Mouse (Mus musculus): ENCODE measurements around the gene Rrh. TPM values are rescaled to one million over a fixed set of nuclear protein-coding genes. Genes with fewer than 3 reads are reported as not detected.

Gene Rrh
- not detected for total RNA-seq (2021)
- long read RNA-seq, experiment 1: 0 reads
- long read RNA-seq, experiment 2: 0 reads

GRCm38 (mm10) chr3:129822206-129822775 is at the start of gene Rrh:
TSS of gene Rrh (minus strand) at chr3:129822587.
- DNase-seq (ENCODE audit: low spot score): no peak

DNA sequence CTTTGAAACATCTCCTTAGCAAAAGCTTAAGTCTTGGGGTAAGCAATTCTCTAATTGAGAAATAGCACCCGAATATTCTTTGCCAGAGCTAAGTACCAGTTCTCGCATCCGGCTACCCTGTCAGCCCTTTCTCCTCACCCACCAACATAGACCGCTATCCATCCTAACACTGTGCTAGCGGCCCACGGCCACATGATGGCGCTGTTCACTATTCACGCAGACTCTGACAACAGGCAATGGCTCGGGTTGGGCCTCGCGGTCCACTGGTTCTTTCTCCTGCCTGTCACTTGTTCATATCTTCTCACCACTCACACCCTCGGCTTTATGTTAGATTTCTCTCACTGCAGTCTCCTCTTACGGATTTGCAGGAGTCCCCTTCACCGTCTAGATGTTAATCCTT is 41.3 kb upstream of the Rrh start:
- DNase-seq (ENCODE audit: low spot score): peak; percentile 36

GRCm38 (mm10) chr3:129862592-129862991 is 40.2 kb upstream of the Rrh start:
- DNase-seq (ENCODE audit: low spot score): no peak

DNA sequence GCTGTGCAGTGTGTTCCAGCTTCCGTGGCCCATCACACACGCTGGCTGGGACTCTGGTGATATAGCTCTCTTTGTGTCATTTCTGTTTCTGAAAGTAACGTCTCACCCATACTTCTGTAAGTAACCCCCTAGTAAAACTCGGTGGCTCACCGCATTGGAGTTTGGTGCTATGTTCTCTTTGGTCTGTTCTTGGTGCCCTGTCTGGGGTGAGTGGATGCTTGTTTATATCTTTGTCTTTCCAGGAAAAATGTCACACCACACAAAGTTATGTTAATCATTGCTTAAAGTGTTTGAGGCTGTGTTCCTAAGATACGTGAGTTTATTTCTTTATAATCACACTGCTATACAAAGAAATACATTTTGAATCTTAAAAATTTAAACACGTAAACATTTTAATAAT is 24.5 kb upstream of the Rrh start:
- DNase-seq (ENCODE audit: low spot score): no peak

- no peak for DNase-seq (ENCODE audit: low spot score)
These were observed 23.5 kb upstream of the Rrh start for GRCm38 (mm10) chr3:129845868-129846267.

DNA sequence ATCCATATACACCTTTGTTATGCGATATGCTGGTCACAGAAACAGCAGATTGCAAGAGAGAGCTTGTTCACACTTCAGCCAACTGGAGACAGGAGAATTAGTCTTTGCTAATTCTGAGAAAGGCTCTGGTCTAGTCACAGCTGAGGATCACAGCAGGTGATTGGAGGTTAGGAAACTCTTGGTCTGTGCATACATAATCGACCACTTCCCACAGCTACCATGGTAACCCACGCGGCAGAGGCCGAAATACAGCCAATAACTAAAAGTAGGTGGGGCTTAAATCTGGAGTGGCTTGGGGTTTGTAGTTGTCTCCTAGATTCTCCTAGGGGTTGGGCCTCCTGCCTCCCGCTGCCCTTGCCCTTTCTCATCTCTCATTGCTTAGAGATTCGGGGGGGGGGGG is 15.6 kb upstream of the Rrh start:
- DNase-seq (ENCODE audit: low spot score): no peak

GRCm38 (mm10) chr3:129836965-129837364 is 14.6 kb upstream of the Rrh start:
- DNase-seq (ENCODE audit: low spot score): no peak

DNA sequence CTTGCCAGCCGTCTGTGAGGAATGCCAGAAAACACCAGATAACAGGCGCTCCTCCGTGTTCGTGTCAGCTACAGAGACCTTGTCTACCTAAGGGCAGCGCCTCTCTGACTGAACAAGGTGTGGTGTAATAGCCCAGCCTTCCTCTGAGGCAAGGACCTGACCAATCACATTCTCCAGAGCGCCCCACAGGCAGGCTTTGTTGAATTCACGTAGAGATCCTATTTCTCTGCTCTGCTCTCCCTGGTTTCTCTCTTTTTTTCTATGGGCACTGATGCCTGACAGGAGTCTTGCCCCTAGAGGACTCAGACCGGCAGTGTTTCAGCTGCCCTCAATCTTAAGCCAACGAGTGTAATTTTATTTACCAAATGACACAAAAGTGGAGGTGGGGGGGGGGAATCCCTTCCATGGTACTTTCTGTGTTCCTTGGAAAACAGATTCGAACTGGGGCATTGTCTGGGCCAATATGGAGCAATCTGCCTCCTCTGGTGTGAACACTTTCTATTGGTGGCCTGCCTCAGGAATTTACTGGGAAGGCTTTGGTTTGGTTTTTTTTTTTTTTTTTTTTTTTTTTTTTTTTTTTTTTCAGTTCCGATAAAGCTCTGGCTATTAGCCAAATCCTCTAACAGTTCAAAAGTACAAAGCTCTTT is 13.8 kb upstream of the Rrh start:
- DNase-seq (ENCODE audit: low spot score): no peak

DNA sequence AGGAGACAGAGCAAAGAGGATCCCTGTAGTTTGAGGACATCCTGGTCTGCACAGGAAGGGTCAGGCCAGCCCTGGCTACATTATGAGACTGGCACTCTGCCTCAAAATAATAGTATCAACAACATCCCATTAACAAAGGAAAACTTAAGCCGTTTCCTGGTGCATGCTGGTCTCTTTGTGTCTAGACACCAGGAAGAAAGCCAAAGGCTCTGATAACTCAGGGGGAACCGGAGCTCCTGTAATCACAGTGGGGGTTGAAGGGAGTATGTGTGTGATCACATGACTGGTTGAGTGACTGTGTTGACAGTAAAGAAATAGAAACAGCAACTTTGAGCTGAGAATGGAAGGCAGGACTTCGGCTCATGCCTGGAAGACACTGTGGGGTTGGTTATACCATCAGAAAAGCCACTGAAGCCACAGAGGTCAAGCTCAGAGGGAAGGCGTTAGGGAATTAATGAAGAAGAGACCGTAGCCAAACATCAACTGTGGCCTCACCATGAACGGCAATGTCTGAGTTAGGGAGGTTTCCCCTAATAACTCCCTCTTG is 13.1 kb upstream of the Rrh start, which contains the start of gene Cfi:
TSS of gene Cfi (plus strand) at position 497 of the 547 bp plus-strand sequence.
- DNase-seq (ENCODE audit: low spot score): no peak

DNA sequence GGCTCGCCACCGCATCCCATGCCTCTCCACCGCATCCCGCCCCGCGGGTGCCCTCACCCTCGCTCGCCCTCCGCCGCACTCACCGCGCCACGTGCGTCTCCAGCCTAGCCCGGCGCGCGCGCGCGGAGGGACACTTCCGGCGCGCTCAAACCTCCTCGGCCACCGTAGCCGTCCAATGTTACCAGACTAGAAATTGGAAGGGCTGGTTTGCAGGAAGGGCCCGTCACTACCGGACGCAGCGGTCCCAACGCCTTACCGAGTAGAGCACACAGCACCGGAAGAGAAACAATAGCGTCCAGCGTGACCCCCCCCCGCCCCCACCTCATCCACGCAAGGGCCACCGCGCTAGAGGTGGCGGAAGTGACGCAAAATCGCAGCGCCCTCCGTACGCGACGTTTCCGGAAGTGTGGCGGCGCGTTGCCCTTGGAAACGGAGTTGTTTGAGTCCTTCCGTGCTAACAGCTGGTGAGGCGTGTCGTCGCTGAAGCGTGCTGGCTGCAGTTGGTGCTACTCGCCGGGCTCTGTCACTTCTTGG is 8.7 kb upstream of the Rrh start, which contains the start of gene Gar1:
TSS of gene Gar1 (minus strand) at position 362 of the 534 bp plus-strand sequence.
- DNase-seq (ENCODE audit: low spot score): peak; percentile 96

GRCm38 (mm10) chr3:129830626-129831025 is 8.2 kb upstream of the Rrh start:
- DNase-seq (ENCODE audit: low spot score): peak; percentile 20

- DNase-seq (ENCODE audit: low spot score): no peak
These were observed 5.3 kb upstream of the Rrh start for GRCm38 (mm10) chr3:129827691-129828090.

DNA sequence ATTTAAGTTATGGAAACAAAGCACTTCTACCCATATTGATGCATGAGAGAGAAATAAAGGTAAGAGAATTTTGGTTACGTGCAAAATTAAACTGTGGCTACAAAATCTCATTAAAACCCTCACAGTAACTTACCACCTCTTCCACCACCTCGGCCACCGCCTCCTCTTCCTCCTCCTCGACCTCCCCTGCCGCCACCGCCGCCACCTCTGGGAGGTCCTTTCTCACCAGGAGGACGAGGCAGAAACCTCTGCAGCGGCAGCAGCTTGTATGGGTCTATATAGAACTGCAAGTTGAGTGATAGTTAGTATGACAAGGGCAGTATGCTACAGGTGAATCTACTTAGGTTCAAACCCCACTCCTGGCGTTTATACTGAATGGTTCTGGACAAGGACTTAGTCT is 4.3 kb upstream of the Rrh start:
- DNase-seq (ENCODE audit: low spot score): no peak

DNA sequence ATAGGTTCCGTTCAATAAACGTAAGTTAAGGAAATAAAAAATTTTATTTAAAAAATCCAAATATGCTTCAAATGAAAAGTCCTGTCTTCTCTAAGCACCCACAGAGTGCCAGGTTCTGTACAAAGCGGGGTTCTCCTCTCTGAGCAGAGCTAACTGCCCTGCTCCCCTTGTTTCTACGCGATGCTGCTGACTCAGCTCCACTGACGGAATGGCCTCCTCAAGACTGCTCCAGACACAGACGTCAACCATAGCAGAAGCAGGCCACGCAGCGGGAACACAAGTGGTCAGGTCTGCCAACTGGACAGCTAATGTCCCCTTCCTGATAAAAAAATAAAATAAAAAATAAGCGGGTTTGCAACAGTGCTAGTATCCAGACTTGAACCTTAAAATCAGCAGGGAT is 2.5 kb upstream of the Rrh start:
- DNase-seq (ENCODE audit: low spot score): no peak

- DNase-seq (ENCODE audit: low spot score): no peak
These were observed 1.8 kb upstream of the Rrh start for GRCm38 (mm10) chr3:129824146-129824545.

GRCm38 (mm10) chr3:129823293-129823692 is 906 bp upstream of the Rrh start:
- no peak for DNase-seq (ENCODE audit: low spot score)

DNA sequence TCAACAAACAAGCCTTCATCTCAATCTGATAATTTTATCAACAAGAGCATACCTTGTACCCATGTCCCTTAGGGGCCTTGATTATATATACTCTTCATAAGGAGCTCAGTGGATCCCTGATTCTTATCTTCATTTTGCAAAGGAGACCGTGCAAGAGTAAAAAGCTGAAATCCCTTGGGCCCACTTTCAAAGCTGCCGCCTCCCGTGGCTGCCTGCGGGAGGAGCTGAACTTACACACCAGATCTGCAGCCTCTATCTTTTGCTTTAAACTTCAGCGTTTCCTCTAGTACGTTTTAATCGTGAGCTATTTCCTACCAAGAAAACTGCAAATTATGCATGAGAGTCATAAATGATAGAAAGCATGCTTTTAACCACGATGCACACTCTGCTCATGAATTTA is 651 bp downstream of the Rrh start:
- no peak for DNase-seq (ENCODE audit: low spot score)

GRCm38 (mm10) chr3:129820847-129821246 is 1.5 kb downstream of the Rrh start:
- DNase-seq (ENCODE audit: low spot score): no peak

GRCm38 (mm10) chr3:129803765-129804164 is 18.6 kb downstream of the Rrh start, which contains the start of gene Lrit3:
TSS of gene Lrit3 (minus strand) at chr3:129804030.
- DNase-seq (ENCODE audit: low spot score): no peak

DNA sequence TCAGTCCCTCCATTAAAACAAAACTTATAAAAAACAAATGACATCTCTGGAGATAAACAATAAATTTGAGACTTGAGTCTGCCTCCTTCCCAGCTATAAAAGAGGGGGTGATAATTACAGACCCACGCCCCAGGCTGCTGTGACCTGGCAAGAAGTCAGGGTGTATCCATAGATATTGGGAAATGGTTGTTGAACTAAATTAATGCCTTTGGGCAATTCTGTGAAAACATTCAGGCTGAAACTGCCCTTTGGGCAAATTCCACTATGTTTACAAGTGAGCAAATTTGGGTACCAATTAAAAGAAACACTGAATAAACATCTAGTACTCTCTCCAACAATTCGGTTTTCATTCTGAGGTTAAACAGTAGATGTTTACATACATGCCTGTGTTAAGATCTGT is 23.4 kb downstream of the Rrh start:
- DNase-seq (ENCODE audit: low spot score): no peak

DNA sequence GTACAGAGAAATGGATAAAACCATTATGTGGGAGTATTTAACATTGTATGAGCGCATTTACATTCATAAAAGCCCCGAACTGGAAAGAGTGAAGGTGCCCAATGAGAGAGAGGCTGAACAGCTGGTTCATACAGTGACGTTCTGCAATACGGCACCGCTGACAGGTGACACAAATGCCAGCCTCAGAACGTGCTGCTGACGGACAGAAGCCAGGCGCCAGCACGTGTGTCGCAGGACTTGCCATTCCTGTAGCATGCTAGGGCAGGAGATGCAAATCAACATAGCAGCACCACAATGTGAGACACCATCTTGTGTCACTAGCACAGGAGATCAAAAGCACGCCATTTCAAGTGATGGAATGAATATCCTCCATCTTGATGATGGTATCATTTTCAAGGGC is 23.8 kb downstream of the Rrh start:
- no peak for DNase-seq (ENCODE audit: low spot score)

GRCm38 (mm10) chr3:129797341-129797740 is 25.0 kb downstream of the Rrh start:
- no peak for DNase-seq (ENCODE audit: low spot score)

DNA sequence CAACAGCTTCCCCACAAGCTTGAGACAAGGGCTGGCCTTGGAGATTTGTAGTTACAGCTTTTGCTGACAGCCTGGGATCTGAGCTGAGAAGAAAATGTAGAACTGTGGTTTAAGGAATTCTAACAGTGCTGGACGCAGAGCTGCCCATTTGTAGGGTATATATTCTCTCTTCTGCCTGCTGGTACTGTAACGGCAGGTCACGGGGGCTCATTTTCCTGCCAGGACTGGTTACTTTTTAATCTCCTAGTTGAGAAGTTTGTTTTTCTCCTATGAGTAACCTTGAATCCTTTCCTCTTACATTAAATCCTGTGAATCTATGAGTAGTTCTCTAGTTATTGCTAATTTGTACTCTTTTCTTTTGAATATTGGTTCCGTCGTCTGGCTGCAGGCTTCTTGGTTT is 28.6 kb downstream of the Rrh start:
- no peak for DNase-seq (ENCODE audit: low spot score)

Measured in gastrocnemius, adult 18-20 months (tissue).